Mouse (Mus musculus) mesoderm, embryonic 11.5 days (tissue): Measurements from ENCODE around the gene Inhbe.

Experiments
- DNase-seq: peaks from one replicate; pipeline ENCODE4 v3.0.0-alpha.2; 2012; ENCODE audit warnings: low read depth, low spot score

The Inhbe gene

DNA sequence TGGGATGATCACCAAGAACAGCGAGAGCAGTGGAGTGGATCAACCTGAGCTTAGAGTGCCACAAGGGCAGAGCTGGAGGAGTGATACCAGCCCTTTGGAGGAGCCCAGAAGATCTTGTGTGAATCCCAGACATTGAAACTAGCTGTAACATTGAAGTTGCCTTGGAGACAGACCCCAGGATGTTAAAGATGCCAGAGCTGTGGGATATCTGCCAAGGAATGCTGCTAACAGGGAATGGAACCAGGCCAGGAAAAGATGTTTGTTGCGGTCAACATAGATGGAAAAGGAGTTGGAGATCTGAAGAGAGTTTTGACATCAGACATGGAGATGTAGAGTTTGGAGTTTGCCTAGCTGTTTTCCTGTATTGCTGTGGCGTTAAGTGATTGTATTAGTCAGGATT is 8.0 kb downstream of the Inhbe start:
- no peak for DNase-seq

DNA sequence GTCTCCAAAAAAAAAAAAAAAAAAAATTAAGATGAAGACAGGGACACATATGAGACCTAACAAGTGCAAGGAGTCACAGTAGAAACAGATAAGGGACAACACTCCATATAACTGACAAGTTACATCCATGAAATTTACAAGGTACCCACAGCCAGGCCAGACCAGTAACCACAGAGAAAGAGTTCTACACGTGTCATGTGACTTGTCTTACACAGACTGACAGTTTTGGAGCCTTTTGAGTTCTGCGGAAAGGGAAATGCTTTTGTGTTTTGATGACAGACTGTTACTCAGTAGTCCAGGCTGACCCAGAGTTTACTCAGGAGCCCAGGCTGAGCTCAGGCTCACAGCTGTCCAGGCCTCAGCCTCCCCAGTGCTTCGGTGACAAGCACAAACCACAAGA is 11.2 kb downstream of the Inhbe start:
- no peak for DNase-seq

DNA sequence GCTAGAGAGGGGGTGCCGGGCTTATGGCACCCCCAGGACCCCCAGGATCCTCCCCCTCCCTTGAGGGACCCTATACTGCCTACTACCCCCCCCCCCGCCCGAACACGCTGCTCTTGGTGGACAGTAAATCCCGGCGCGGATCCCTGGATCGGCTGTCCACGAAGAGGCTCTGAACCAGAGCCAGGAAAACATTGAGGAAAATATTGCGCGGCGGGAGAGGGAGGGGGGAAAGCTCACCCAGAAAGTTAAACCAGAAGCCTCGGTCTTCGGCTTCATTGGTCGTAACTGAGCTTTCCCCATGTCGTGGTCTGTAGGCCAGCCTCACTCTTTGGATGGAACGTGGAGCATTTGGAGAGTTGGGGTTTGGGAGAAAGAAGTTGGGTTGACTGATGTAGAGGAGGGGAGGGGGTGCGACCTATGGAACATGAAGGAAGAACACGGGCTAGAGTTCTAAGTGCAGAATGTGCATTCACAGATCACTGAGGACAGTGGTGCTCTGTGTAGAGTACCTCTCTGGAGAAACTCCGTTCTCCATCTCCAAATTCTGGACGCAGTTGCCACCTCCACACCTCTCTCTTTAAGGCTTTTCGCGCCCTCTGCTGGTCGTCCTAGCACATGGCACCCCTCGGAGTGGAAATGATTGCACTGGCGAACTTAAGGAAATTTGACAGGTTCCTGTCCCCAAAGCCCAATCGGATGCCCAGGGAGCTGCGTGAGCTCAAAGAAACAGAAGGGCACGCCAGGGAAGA is 12.1 kb downstream of the Inhbe start, which contains the start of gene Gli1:
Gene Gli1 (minus strand): TSS at position 84 of the 749 bp plus-strand sequence.
- DNase-seq: peak; percentile 90

DNA sequence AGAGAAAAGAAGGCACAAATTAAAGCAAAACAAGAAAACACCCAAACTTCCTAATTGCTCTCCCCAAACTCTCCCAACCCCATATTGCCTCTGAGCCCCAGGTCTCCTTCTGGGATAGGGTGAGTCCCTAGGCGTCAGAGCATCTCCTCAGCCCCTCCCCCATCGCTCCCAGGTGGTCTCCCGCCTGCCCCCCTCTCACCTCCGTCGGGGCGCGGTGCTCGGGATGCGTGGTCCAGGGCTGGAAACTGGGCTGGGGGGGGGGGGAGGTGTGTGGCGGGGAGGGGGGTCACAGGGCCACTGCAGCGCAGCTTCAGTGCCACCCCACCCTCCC is 12.9 kb downstream of the Inhbe start:
- DNase-seq: peak; percentile 50

DNA sequence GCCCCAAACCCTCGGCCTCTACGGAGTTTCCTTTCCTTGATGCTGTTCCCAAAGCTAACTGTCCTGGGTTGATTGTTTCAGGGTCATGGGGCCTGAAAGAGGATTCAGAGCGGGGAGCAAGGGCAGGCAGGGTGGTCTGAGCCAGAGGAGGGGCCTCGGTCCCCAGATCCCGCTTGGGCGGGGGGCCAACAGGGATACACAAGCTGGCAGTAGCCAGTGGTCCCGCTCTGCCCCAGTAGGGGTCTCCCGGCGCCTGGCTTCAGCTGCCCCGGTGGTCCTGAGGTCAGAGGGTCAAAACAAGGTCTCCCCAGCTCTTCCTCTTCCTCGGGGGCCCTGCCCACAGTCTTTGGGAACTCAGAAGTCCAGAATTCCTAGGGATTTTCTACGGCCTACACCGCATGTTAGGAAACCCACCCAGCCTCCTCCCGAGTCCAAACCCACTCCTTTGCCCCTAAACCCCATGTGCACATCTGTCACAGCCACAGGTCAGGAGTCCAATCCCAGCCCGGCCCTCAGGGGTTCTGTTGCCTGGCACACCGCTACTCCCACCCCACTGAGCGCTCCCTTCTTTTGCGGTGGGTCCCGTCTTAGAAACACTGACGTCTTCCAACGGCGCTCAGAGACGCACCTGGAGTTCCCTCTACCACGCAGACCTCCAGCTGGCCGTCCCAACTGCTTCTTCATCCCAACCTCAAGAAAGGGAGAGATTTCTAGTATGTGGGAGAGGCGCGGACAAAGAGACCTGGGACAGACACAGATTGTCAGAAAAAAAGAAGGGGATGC is 13.4 kb downstream of the Inhbe start:
- peak; percentile 73 for DNase-seq

DNA sequence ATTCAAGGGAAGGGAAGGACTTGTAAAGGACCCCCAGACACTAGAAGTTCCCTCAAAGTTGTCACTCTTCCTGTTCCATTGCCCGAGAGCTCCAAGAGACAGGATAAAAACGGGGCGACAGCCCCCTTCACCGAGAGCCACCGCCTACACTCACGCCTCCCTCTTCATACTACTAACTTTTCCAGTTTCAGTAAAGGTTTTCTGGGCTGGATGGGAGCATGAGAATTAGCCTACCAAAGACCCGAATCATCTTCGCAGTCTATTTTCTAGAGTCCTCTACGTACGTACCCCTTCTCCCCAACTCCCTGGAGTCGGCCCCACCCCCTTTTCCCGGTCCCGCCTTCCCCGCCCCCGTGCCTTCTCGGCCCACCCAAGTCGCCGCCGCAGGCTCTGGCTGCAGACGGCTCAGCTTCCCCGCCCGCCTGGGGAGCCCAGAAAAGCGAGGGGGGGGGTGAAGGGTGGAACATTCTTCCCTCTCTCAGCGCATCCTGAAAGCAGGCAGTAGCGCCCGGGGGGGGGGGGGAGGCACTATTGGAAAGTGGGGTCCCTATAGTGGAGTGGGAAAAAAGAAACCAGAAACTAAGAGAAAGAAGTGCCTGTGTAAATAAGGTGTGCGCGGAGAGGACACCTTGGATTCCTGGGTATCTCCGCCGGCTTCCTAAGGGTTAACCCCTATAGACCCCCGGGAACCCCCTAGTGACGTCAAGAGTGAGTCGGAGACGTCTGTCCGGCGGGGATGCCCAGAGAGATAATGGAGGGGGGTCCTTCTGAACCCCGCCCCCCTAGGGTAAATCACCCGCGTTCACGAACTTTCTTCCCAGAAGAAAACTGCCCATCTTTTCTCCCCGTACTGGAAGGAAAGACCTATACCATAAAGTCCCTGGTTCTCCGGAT is 14.3 kb downstream of the Inhbe start:
- DNase-seq: peak; percentile 82

DNA sequence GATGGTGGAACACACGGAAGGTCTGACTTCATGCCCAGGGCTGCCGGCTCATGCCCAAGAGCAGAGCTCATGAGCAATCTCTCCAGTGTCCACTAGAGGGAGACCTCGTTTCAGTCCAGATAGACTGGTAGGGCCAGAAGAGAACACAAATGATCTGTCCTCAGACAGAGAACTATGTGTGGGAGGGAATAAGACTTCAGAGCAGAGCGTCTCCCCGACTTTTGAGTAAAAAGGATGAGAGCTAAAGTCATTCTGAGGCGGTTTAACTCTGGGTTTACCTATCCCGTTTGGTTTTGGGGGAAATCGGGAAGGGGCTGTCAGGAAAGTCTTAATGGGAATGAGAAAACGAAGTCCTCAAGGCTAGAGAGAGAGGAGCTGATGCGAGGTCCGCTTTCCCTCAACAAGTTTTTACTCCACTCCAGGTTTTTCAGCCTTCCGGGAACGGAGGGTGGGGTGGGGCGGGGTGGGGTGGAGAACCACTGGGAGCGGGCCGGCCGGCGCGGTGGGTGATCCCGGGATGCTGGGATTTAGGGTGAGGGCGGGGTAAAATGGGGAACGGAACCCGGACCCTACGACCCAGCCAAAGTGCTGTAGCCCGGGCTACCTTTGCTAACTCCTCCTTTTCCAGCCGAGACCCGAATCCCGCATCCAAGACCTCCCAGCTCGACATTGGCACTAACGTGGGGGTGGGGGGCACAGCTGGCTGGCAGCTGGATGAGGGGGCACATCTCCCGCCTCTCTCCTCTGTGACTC is 15.1 kb downstream of the Inhbe start:
- DNase-seq: peak; percentile 95

DNA sequence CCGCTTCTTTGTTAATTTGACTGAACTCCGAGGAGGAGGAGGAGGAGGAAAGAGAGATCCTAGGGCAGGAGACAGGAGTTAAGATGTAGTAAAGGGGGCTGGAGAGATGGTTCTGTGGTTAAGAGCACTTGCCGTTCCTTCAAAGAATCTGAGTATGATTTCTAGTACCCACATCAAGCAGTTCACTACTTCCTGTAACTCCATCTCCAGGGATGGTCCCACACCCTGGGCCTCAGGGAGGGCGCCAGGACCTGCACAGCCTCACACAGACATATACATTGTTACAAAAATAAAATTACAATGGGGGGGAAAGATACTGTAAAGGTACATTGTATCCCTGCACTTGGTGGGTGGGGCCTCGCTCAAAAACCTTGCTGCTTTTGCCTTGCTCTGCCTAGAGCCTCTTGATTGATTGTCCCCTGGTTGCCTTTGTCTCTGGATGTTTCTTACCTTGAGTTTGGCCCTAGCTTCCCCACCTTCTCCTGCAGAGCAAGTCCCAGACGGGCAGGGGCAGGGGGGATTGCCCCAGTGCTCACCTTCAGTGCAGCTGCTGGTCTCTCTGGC is 16.6 kb downstream of the Inhbe start:
- DNase-seq: no peak

DNA sequence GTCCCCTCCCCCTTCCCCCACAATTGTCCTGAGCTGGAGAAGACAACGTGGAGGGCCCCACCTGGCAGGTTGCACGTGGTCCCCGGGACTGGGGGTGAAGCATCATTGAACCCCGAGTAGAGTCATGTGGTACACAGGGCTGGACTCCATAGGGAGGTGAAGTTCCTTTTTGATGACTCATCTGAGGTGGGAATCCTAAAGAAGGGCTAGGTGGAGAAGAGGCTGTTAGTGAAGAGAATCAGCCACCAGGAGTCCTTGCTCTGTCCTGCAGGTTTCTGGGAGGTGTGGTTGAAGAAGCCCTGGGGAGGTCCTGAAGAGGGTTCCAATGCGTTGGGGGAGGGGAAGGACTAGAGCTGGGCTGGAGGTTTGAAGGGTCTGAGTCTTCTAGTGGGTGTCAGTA is 17.3 kb downstream of the Inhbe start:
- DNase-seq: no peak

DNA sequence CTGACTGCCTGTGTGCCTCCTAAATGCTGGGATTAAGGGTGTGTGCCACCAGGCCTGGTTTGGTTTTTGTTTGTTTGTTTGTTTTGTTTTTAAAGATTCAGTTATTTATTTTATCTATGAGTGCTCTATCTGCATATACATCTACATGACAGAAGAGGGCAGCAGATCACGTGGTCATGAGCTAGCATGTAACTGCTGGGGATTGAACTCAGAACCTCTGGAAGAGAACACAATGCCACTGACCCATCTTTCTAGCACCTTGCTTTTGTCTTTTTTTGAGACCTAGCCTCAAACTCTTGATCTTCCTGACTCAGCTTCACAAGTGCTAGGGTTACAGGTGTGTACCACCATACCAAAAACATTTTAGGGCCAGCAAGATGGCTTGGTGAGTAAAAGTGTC is 18.9 kb downstream of the Inhbe start:
- DNase-seq: no peak

DNA sequence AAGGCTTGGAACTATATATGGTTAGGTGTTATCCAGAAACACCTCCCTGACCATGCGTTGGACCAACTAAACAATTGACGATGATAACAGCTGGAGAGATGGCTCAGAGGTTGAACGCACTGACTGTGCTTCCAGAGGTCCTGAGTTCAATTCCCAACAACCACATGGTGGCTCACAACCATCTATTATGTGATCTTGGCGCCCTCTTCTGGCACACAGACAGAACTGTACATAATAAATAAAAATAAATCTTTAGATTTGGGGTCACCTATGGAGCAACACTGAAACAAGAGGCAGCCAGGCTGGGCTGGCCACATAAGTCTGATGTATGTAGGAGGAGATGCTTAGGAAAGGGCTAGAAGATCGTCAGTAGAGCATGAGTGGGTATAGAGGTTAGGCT is 21.1 kb downstream of the Inhbe start:
- no peak for DNase-seq

DNA sequence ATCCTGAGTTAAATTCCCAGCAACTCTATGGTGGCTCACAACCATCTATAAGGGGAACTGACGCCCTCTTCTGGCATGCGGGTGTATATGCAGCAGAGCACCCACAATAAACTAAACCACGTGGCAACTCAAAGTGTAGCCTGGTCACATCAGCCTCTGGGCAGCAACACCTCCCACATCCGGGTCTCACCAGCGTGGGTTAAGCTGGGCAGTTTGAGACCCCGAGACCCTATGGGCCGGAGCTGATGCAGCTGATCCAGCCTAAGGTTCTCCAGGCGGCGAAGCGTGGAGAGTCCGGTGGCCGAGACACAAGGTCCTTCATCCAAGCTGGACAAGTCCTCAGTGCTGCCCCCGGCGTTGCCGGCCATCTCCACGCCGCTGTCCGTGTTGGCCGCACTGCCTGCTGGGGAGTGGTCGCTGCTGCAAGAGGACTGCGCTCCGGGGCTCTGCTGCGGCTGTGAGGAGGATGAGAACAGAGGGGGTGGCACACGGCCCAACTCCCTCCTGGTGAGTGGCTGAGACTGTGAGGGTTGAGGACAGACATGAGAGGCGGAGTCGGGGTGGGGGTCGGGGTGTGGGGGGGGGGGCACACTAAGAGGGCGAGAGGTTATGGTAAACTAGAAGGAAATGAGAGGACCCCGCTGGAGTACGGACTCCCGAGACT is 21.9 kb downstream of the Inhbe start:
- peak; percentile 45 for DNase-seq

DNA sequence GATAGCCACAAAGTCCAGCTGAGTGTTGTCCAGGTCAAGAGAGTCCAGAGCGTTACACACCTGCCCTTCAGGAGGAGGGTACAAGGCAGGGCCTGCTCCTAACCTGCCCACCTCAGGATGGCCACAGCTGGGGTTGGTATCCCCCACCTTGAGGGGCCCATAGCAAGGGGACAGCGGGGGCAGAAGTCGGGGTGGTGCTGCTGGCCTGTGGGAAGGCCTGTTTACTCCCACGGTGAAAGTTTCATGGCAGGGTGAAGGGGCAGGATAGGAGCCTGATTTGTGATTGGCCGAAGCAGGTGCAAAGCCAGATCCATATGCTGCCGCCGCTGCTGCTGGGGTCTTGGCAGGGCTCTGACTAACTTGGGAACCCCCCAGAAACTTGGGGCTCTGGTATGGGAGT is 24.0 kb downstream of the Inhbe start:
- DNase-seq: no peak

DNA sequence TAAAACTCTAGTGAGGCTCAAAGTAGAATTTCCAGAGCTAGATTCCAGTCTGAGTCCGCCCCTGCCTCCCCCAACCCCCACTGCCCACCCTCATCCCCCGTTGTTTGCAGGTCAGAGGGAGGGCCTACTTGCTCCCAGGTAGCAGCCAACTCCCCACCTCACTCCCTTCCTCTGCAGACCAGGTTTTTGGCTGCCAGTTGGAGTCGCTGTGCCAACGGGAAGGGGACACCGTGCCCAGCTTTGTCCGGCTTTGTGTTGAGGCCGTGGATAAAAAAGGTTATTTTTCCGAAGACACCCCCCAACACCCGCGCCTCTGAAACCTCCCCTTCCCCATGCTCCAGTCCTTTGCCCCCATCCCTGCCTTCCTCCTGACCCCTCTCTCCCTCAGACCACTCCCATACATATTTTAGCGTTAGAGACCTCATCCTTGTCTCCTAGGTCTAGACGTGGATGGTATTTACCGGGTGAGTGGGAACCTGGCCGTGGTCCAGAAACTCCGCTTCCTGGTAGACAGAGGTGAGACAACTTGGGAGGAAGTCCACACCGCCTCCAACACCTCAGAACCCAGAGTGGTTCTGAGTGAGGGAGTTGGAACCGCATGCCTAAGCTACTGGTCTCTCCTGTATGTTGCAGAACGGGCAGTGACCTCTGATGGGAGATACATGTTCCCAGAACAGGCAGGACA is 26.6 kb downstream of the Inhbe start:
- no peak for DNase-seq

DNA sequence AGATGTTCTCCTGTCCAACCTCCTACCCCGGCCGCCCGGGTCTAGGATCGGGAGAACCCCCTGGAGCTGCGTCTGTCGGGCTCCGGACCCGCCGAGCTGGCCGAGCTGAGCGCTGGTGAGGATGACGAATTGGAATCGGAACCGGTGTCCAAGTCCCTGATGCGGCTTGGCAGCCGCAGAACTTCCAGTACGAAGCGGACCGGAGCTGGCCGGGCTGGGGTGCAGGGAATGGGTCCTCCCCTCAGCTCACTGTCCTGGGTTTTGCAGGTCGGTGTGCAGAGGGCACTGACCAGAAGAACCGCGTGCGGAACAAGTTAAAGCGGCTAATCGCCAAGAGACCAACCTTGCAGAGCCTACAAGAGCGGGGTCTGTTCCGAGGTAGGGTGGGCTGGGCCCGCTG is 27.4 kb downstream of the Inhbe start:
- DNase-seq: no peak

DNA sequence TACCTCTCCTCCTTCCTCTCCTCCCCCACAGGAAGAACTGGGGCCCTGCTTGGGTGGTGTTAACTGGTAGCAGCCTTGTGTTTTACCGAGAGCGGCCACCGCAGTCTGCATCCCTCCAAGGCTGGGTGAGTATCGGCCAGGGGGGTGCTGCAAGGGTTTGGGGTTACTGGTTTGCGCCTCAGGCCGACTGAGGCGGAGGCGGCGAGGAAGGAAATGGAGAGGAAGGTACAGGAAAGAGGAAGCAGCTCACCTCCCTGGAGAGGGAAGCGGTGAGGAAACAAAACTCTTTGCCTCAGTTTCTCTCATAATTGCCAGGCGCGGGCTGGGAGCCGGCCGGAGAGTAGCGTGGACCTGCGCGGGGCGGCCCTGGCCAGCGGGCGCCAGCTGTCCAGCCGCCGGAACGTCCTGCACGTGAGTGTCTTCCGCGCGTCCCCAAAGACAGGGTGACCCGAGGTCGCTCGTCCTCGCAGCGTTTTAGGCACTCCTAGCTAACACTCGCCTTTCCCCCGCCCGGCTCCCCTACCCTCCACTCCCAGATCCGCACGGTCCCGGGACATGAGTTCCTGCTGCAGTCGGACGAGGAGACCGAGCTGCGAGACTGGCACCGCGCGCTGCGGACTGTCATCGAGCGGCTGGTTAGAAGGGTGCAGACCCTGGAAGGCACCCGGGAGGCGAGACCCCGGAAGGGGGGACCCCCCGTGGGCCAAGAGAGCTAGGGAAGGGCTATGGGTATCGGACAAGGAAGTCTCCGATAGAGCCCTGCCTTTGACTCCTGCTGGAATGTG is 28.0 kb downstream of the Inhbe start:
- no peak for DNase-seq

DNA sequence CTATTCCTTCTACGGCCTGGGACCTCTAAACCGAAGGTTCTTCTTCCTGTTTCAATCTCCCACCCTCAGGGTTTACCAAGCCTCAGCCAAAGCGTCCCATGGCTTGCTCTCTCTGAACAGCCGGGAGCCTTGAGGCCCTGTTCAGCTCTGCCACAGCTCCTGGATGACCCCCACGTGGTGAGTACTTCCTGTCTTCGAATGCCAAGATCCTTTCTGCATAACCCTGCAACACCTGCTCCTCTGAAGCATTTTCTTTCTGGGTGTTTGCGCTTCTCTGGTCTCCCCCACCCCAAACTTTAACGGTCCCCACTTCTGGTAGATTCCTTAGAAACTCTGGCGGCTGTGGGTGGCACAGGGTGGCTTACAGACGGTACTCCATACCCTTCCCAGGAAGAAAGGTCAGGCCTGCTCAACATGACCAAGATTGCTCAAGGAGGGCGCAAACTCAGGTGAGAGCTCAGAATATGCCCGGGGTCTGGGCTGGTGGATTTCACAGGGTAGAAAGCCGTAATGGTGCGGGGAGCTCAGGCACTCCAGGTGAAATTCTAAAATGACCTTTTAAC is 28.7 kb downstream of the Inhbe start:
- DNase-seq: no peak

DNA sequence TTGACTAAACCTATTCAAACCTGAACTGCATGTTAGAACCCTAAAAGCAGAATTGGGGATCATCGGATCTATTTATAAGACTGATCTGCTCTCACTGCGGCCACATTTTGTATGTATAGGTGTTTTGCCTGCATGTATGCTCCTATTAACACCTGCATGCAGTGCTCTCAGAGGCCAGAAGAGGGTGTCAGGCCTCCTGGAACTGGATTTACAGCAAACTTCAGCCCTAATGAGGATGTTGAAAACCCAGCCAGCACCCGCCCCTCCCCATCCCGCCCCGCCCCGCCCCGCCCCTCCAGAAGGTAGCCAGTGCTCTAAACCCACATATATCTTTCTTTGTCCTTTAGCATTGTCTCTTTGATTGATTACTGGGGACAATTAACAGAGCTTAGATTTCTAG is 29.7 kb downstream of the Inhbe start:
- DNase-seq: peak; percentile 56
